21 mouse cellular contexts compared by ENCODE assay signal in the genomic region with DNA sequence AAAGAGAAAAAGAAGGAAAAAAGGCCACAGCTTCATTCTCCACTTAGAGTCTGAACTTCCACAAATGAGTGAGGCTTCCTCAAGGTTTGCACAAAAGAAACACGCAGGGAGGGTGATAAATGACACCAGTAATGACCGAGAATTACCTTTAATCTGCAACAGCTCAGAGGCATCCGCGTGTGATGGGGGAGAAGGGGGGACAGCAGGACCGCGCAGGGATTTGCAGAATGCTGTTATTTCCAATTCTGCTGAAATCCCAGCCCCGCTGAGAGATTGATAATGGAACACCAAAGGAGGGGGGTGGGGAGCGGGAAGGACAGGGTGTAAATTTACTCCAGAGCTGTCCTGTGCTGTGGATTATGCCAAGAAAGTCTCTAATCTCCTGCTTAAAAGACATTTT.
DNase-seq lines count a peak whose midpoint lies in the region; ATAC-seq lines count a peak whose summit lies in the region.
"Had no signal": no experiment of that assay in that cellular context is flagged by ENCODE, and none has a peak within 500 bp of the region (broad histone marks: within the 10 kb centered on the region; RNA-seq: fewer than 3 reads in every experiment).

No protein-coding gene starts in this region.

- no peak overlapping the region for H3K4me2 ChIP-seq in heart, embryonic 11.5 days
- no peak overlapping the region for H3K4me2 ChIP-seq in midbrain, embryonic 13.5 days (replicated peaks)
- H3K4me2 ChIP-seq in midbrain, embryonic 16.5 days (ENCODE audit: low read length), result no peak overlapping the region
- no peak overlapping the region; the same call in 1 of the 2 replicates for H3K4me2 ChIP-seq in midbrain, embryonic 15.5 days
- peak overlapping the region; percentile 7; the same call in 1 of the 2 replicates for H3K4me2 ChIP-seq in neural tube, embryonic 13.5 days
- H3K4me2 ChIP-seq: embryonic facial prominence, embryonic 15.5 days; liver, embryonic 15.5 days; lung, embryonic 15.5 days had no signal

- no peak overlapping the region for H3K9ac ChIP-seq in heart, embryonic 11.5 days (ENCODE audit: low read depth, low read length)
- H3K9ac ChIP-seq in midbrain, embryonic 13.5 days (replicated peaks), result no peak overlapping the region
- H3K9ac ChIP-seq in midbrain, embryonic 16.5 days (ENCODE audit: low read depth, low read length), result no peak overlapping the region
- no peak overlapping the region for H3K9ac ChIP-seq in midbrain, embryonic 15.5 days
- H3K9ac ChIP-seq in neural tube, embryonic 13.5 days, result peak overlapping the region; percentile 34; the same call in 1 of the 2 replicates
- H3K9ac ChIP-seq: embryonic facial prominence, embryonic 15.5 days; liver, embryonic 15.5 days; lung, embryonic 15.5 days had no signal

- peak; percentile 30 for DNase-seq in heart, adult 11 months
- DNase-seq in gastrocnemius, adult 8-10 months (ENCODE audit: low spot score in 2 of 2), result no peak
- DNase-seq: adrenal gland, postnatal 10 days; cerebellum, adult 2 months; cerebellum, postnatal 36 days; gastrocnemius, postnatal 25 days; heart, postnatal 4 days; kidney, adult 2 months; liver; lung, postnatal 36 days had no signal

- H3K27ac ChIP-seq in heart, embryonic 11.5 days (ENCODE audit: low read depth, low read length), result no peak overlapping the region
- H3K27ac ChIP-seq in midbrain, embryonic 13.5 days, result peak overlapping the region; percentile 36
- H3K27ac ChIP-seq in midbrain, embryonic 16.5 days (ENCODE audit: low read length), result no peak overlapping the region
- peak overlapping the region; percentile 55 for H3K27ac ChIP-seq in midbrain, embryonic 15.5 days
- peak overlapping the region; percentile 69 for H3K27ac ChIP-seq in neural tube, embryonic 13.5 days (replicated peaks)
- H3K27ac ChIP-seq: embryonic facial prominence, embryonic 15.5 days; kidney, postnatal 0 days; limb, embryonic 10.5 days; liver, embryonic 15.5 days; lung, embryonic 15.5 days had no signal

- H3K4me3 ChIP-seq in heart, embryonic 11.5 days (ENCODE audit: low read depth, low read length), result no peak overlapping the region
- no peak overlapping the region for H3K4me3 ChIP-seq in midbrain, embryonic 13.5 days (replicated peaks)
- no peak overlapping the region for H3K4me3 ChIP-seq in midbrain, embryonic 16.5 days (ENCODE audit: low read depth, low read length)
- H3K4me3 ChIP-seq in midbrain, embryonic 15.5 days, result no peak overlapping the region
- H3K4me3 ChIP-seq in neural tube, embryonic 13.5 days, result no peak overlapping the region
- H3K4me3 ChIP-seq: embryonic facial prominence, embryonic 15.5 days; limb, embryonic 10.5 days; liver, embryonic 15.5 days; lung, embryonic 15.5 days; megakaryocyte, embryonic 14.5 days had no signal

- no peaks in the 10 kb centered on the region for H3K9me3 ChIP-seq in heart, embryonic 11.5 days (replicated peaks; ENCODE audit: control insufficient read depth, low read length)
- no peaks in the 10 kb centered on the region for H3K9me3 ChIP-seq in midbrain, embryonic 13.5 days
- H3K9me3 ChIP-seq in midbrain, embryonic 16.5 days (replicated peaks; ENCODE audit: control insufficient read depth, low read length, poor library complexity, severe bottlenecking), result no peaks in the 10 kb centered on the region
- H3K9me3 ChIP-seq in midbrain, embryonic 15.5 days, result no peaks in the 10 kb centered on the region
- H3K9me3 ChIP-seq in neural tube, embryonic 13.5 days, result no peaks in the 10 kb centered on the region
- H3K9me3 ChIP-seq: embryonic facial prominence, embryonic 15.5 days; limb, embryonic 10.5 days; liver, embryonic 15.5 days; lung, embryonic 15.5 days had no signal

- no peaks in the 10 kb centered on the region for H3K4me1 ChIP-seq in heart, embryonic 11.5 days (ENCODE audit: control insufficient read depth, insufficient read depth, low read length)
- H3K4me1 ChIP-seq in midbrain, embryonic 13.5 days (replicated peaks), result peaks cover 25% of the 10 kb centered on the region
- peaks cover 12% of the 10 kb centered on the region; the same call in 1 of the 2 replicates for H3K4me1 ChIP-seq in midbrain, embryonic 16.5 days (ENCODE audit: control insufficient read depth, insufficient read depth, low read length)
- peaks cover 27% of the 10 kb centered on the region for H3K4me1 ChIP-seq in midbrain, embryonic 15.5 days
- H3K4me1 ChIP-seq in neural tube, embryonic 13.5 days (replicated peaks), result peaks cover 48% of the 10 kb centered on the region
- H3K4me1 ChIP-seq: embryonic facial prominence, embryonic 15.5 days; liver, embryonic 15.5 days; lung, embryonic 15.5 days; megakaryocyte, embryonic 14.5 days had no signal

- no peaks in the 10 kb centered on the region for H3K27me3 ChIP-seq in heart, embryonic 11.5 days (ENCODE audit: control insufficient read depth, insufficient read depth, low read length)
- H3K27me3 ChIP-seq in midbrain, embryonic 13.5 days, result no peaks in the 10 kb centered on the region
- H3K27me3 ChIP-seq in midbrain, embryonic 16.5 days (ENCODE audit: control insufficient read depth, insufficient read depth, low read depth, low read length), result no peaks in the 10 kb centered on the region
- H3K27me3 ChIP-seq in midbrain, embryonic 15.5 days (replicated peaks), result no peaks in the 10 kb centered on the region
- H3K27me3 ChIP-seq in neural tube, embryonic 13.5 days, result no peaks in the 10 kb centered on the region
- H3K27me3 ChIP-seq: embryonic facial prominence, embryonic 15.5 days; liver, embryonic 15.5 days; lung, embryonic 15.5 days; megakaryocyte, embryonic 14.5 days had no signal

- 60% methylated on average over 8 of the region's 8 CpGs for WGBS in heart, embryonic 11.5 days (ENCODE audit: insufficient replicate concordance)
- WGBS in midbrain, embryonic 13.5 days, result 19% methylated on average over 8 of the region's 8 CpGs
- 18% methylated on average over 8 of the region's 8 CpGs for WGBS in midbrain, embryonic 16.5 days
- WGBS in midbrain, embryonic 15.5 days, result 24% methylated on average over 8 of the region's 8 CpGs
- WGBS in neural tube, embryonic 13.5 days, result 10% methylated on average over 8 of the region's 8 CpGs

- H3K36me3 ChIP-seq in heart, embryonic 11.5 days (ENCODE audit: control insufficient read depth, insufficient read depth, low read length), result no peaks in the 10 kb centered on the region
- H3K36me3 ChIP-seq in midbrain, embryonic 13.5 days, result no peaks in the 10 kb centered on the region
- H3K36me3 ChIP-seq in midbrain, embryonic 16.5 days (ENCODE audit: control insufficient read depth, insufficient read depth, low read length), result no peaks in the 10 kb centered on the region
- no peaks in the 10 kb centered on the region for H3K36me3 ChIP-seq in midbrain, embryonic 15.5 days (replicated peaks)
- H3K36me3 ChIP-seq in neural tube, embryonic 13.5 days, result no peaks in the 10 kb centered on the region
- H3K36me3 ChIP-seq: embryonic facial prominence, embryonic 15.5 days; limb, embryonic 10.5 days; liver, embryonic 15.5 days; lung, embryonic 15.5 days had no signal

- no peak for ATAC-seq in heart, embryonic 11.5 days (replicated peaks; ENCODE audit: insufficient number of reproducible peaks, low FRiP score, low TSS enrichment)
- peak; percentile 48 for ATAC-seq in midbrain, embryonic 13.5 days
- no peak for ATAC-seq in midbrain, embryonic 16.5 days
- ATAC-seq in midbrain, embryonic 15.5 days (replicated peaks), result no peak
- ATAC-seq in neural tube, embryonic 13.5 days (ENCODE audit: low read depth), result peak; percentile 14; the same call in 1 of the 2 replicates

Comparison
In these comparisons a context has a peak if more than half of its experiments do, and no peak if none do; other contexts are left out.
1. ATAC-seq: peak in midbrain, embryonic 13.5 days (single experiment) and neural tube, embryonic 13.5 days (single experiment); none in heart, embryonic 11.5 days (single experiment), midbrain, embryonic 16.5 days (single experiment) and midbrain, embryonic 15.5 days (single experiment).
2. H3K27ac ChIP-seq: peak in midbrain, embryonic 13.5 days (single experiment), midbrain, embryonic 15.5 days (single experiment) and neural tube, embryonic 13.5 days (single experiment); none in heart, embryonic 11.5 days (single experiment) and midbrain, embryonic 16.5 days (single experiment).